Mouse (Mus musculus): ENCODE measurements at regions not wholly inside any gene's neighbourhood (a gene's known extent, or its start where the extent isn't known, plus 50 kb on each side); places are given as distances from the start of the nearest gene placed in this dataset.

DNA sequence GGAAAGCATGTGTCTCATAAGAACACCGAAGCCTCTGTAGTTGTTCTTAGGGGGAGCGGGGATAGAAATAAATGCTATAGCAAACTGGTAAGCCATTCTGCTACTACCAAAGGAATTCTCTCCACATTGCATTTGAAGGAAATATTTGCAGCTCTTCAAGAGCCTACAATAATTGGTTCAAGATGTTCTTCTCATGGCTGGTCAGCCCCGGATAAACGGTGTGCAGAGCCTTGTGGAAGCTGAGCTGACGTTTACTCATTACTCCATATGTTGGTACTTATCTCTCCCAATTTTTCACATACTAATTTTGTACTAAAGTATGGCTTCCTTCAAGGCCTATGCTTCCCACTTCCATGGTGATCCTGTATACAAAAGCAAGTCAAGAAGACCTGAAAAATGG is 317.0 kb downstream of the Tex13c3 start:
- TF ChIP-seq CTCF (IDR thresholded peaks at IDR 0.05; ENCODE audit: borderline replicate concordance, insufficient read depth, low read depth, low read length) (no peak), POLR2A (IDR thresholded peaks at IDR 0.05; ENCODE audit: borderline replicate concordance, insufficient read depth, low read length) (no peak)

All from cerebellum, adult 2 months (tissue).